Mouse (Mus musculus) ES-E14 (cell line): ENCODE measurements around the gene Nell2. TPM values are rescaled to one million over a fixed set of nuclear protein-coding genes. Genes with fewer than 3 reads are reported as not detected.

ENCODE experiments used
- DNase-seq: peaks from one replicate; pipeline ENCODE4 v3.0.0-alpha.2; 2013; ENCODE audit warnings: low read depth, low spot score
- H3K27ac ChIP-seq: 2 replicates; pipeline ENCODE4 v1.5.1; 2012; ENCODE audit warnings: low read depth, mild to moderate bottlenecking, low read length, moderate library complexity, mixed read lengths; ENCODE audit not compliant: poor library complexity, insufficient read depth, severe bottlenecking
- H3K36me3 ChIP-seq: 2 replicates; pipeline ENCODE4 v1.6.1; 2012; ENCODE audit warnings: mild to moderate bottlenecking, low read length, moderate library complexity, mixed read lengths; ENCODE audit not compliant: control insufficient read depth, poor library complexity, insufficient read depth, severe bottlenecking
- H3K4me1 ChIP-seq, 2 experiments: fragments of 150-350 bp in 1 of 2; sonication (generic) in 1 of 2; 2 replicates each; pipeline ENCODE4 v1.6.1; 2012; ENCODE audit warnings: low read length in 2 of 2, mild to moderate bottlenecking in 1 of 2, mixed read lengths in 1 of 2; ENCODE audit not compliant: control insufficient read depth in 2 of 2, insufficient read depth in 2 of 2, poor library complexity in 1 of 2
- H3K4me3 ChIP-seq, 2 experiments: fragments of 150-350 bp in 1 of 2; sonication (generic) in 1 of 2; 2 replicates each; pipeline ENCODE4 v1.5.1; 2012; ENCODE audit warnings: low read length in 2 of 2, low read depth in 1 of 2, mild to moderate bottlenecking in 1 of 2, mixed read lengths in 1 of 2; ENCODE audit not compliant: insufficient read depth in 1 of 2, poor library complexity in 1 of 2, severe bottlenecking in 1 of 2
- H3K9ac ChIP-seq: 2 replicates; pipeline ENCODE4 v1.6.1; 2012; ENCODE audit warnings: low read depth, mild to moderate bottlenecking, low read length, mixed read lengths; ENCODE audit not compliant: poor library complexity, insufficient read depth, severe bottlenecking
- H3K9me3 ChIP-seq: fragments of 150-350 bp; sonication (generic); 2 replicates; pipeline ENCODE4 v1.6.1; 2012; ENCODE audit warnings: low read depth, mild to moderate bottlenecking, low read length; ENCODE audit not compliant: control insufficient read depth, insufficient read depth
- CHD2 ChIP-seq: IDR thresholded peaks from 2 replicates; pipeline ENCODE4 v1.6.1; 2014; ENCODE audit warnings: mild to moderate bottlenecking, low read depth, low read length, inconsistent platforms
- HCFC1 ChIP-seq: IDR thresholded peaks from 2 replicates; pipeline ENCODE4 v1.6.1; 2012; ENCODE audit warnings: low read length, inconsistent platforms, borderline replicate concordance; ENCODE audit not compliant: insufficient read depth
- MAFK ChIP-seq: IDR thresholded peaks from 2 replicates; pipeline ENCODE4 v1.6.1; 2014; ENCODE audit warnings: mild to moderate bottlenecking, low read depth, low read length, inconsistent platforms; ENCODE audit not compliant: insufficient read depth
- ZC3H11A ChIP-seq: IDR thresholded peaks from 2 replicates; pipeline ENCODE4 v1.6.1; 2012; ENCODE audit warnings: low read depth, mild to moderate bottlenecking, inconsistent platforms, low read length, borderline replicate concordance
- ZNF384 ChIP-seq: IDR thresholded peaks from 2 replicates; pipeline ENCODE4 v1.6.1; 2012; ENCODE audit warnings: low read depth, low read length, inconsistent platforms
- in situ Hi-C, 2 experiments: fragments of 600-800 bp; cut with MboI; formaldehyde crosslinking; loops; one replicate each; pipeline ENCODE4 v1.15.1; 2025; ENCODE audit warnings: low sequenced_read_pairs in 2 of 2, inconsistent platforms in 1 of 2; ENCODE audit not compliant: unreplicated experiment in 2 of 2
- total RNA-seq: library from RNA; depleted of rRNA; stranded (reverse); fragments of 300-350 nt; gene quantifications from 2 replicates; pipeline ENCODE4 v1.2.3, GENCODE M21; 2012

The Nell2 gene
- total RNA-seq, 1 experiment, result 3.4 TPM

DNA sequence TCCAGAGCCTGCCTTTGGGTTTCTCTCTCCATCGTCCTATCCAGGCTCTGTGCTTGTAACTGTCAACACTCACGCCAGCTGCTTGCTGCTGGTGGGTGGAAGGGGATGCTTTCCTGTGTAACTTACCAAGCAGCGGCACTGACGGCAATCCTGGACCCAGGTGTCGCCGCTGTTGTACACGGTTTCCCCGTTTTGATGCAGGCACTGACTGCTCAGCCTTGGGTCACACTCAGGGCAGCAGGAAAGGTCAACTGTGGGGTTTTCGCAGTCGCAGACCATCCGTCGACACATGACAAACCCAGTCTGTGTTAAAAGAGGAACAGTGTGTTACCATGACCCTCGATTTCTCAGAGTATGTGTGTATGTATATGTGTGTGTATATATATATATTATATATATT is 297.2 kb downstream of the Nell2 start:
- Histone ChIP-seq H3K4me3 (no peak overlapping the region), H3K9ac (no peak overlapping the region), H3K4me1 (no peaks in the 10 kb centered on the region), H3K27ac (no peak overlapping the region), H3K36me3 (no peaks in the 10 kb centered on the region), H3K9me3 (no peaks in the 10 kb centered on the region)
- DNase-seq, result no peak
- in situ Hi-C loops, result no loop called here
- no peak for TF ChIP-seq CHD2
- TF ChIP-seq MAFK, result no peak
- no peak for TF ChIP-seq ZNF384
- no peak for TF ChIP-seq HCFC1
- TF ChIP-seq ZC3H11A, result no peak

DNA sequence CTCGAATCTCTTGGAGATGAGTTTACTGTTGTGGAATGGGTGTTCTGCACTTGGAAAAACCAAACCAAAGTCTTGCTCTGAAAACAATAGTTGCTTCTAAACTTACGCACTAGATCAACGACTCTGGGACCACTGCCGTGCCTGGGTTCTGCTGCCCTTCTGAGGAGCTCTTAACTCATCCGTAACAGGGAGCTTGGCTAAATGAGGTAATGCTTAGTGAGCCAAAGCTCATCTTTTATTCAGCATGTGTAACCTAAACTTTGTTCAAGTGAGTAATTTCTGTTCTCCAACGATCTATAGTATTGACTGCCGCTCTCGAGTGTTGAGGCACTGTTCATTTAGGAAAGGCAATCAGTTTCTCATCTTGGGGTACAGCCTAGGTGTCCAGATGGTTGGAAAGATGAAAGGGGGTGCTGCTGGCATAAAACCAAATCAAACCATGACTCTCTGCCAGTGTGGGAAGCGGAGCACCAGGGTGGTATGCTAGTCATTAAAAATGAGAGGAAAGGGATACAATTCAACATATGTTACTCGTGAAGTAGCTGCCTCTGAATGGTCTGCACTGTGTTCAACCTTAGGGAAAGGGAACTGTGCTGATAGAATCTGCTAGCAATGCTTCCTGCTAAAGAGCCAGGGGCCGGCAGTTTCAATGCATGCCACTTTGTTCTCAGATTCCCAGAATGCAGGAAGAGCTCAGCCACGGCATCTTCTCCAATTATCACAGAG is 311.6 kb downstream of the Nell2 start:
- no peak overlapping the region for H3K27ac ChIP-seq
- 0 out of 4 replicates have a peak, but pooled peaks cover 0 to 2% of the 10 kb centered on the region in 2 experiments for H3K4me1 ChIP-seq
- no peaks in the 10 kb centered on the region for H3K36me3 ChIP-seq
- DNase-seq, result no peak
- H3K9ac ChIP-seq, result no peak overlapping the region
- no peak for TF ChIP-seq MAFK
- TF ChIP-seq ZNF384, result no peak
- TF ChIP-seq CHD2, result no peak
- no peak for TF ChIP-seq HCFC1
- no peak for TF ChIP-seq ZC3H11A
- in situ Hi-C loops, result no loop called here
- H3K9me3 ChIP-seq, result no peaks in the 10 kb centered on the region
- no peak overlapping the region for H3K4me3 ChIP-seq

DNA sequence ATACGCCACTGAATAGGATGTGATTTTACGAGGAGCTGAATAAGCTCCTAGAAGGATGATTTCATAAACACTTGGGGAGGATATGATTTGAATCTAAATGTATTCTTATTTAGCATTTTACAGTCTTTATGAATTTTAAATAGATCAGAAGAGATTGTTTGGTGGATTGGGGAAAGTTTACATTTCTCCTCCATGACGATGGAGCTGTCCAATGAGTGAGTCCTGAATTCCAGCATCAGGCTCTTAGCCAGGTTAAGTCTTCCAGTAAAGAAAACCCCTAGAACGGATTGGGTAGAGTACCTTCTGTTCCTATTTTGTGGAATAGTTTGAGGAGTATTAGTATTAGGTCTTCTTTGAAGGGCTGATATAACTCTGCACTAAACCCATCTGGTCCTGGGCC is 317.8 kb downstream of the Nell2 start:
- DNase-seq, result no peak
- Histone ChIP-seq H3K4me1 (no peaks in the 10 kb centered on the region), H3K9ac (no peak overlapping the region), H3K36me3 (no peaks in the 10 kb centered on the region), H3K4me3 (no peak overlapping the region), H3K27ac (no peak overlapping the region), H3K9me3 (no peaks in the 10 kb centered on the region)
- TF ChIP-seq MAFK (no peak), ZNF384 (no peak), CHD2 (no peak), HCFC1 (no peak), ZC3H11A (no peak)
- in situ Hi-C loops, result no loop called here

DNA sequence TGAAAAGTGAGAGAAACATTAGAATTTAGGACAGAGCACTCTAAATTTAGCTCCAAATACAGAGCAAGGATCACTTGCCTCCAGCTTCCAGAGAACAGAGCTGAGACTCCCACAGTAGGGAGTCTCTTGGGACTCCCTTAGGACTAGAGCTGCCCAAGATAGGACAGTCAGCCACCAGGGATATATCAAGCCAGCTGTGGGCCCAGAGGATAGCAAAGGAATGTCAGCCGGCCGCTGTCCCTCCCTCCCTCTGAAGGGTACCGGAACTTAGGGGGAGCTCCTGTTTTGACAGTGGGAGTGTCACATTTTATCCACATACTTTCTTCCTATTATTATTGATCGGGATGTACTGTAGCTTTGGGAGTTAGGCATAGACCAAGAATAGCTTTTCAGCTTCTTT is 319.2 kb downstream of the Nell2 start:
- Histone ChIP-seq H3K9me3 (no peaks in the 10 kb centered on the region), H3K36me3 (no peaks in the 10 kb centered on the region), H3K4me3 (no peak overlapping the region), H3K4me1 (no peaks in the 10 kb centered on the region), H3K9ac (no peak overlapping the region), H3K27ac (no peak overlapping the region)
- no peak for DNase-seq
- no peak for TF ChIP-seq ZC3H11A
- TF ChIP-seq MAFK, result no peak
- TF ChIP-seq HCFC1, result no peak
- no peak for TF ChIP-seq CHD2
- no peak for TF ChIP-seq ZNF384
- in situ Hi-C loops, result no loop called here
